Mouse (Mus musculus) liver, embryonic 14.5 days (tissue): Measurements from ENCODE around the gene Fat3. TPM values are rescaled to one million over a fixed set of nuclear protein-coding genes. Genes with fewer than 3 reads are reported as not detected.

Experiments used
- ATAC-seq: fragments of 200-750 bp; cut with Nextera tagmentation; 2 replicates; pipeline ENCODE4 v1.8.0; 2017; ENCODE audit warnings: moderate number of reproducible peaks, mild to moderate bottlenecking, moderate library complexity; ENCODE audit not compliant: insufficient read depth
- DNase-seq, 3 experiments: peaks; one replicate each; pipeline ENCODE4 v3.0.0-alpha.2; 2012 to 2013; ENCODE audit warnings: low read depth in 3 of 3, low spot score in 3 of 3
- H3K27ac ChIP-seq: fragments of 300-500 bp; sonication (generic); 2 replicates; pipeline ENCODE4 v1.5.1; 2014; ENCODE audit warnings: moderate library complexity, mild to moderate bottlenecking, control low read depth, inconsistent platforms
- H3K27me3 ChIP-seq: fragments of 300-500 bp; sonication (generic); 2 replicates; pipeline ENCODE4 v1.6.1; 2014; ENCODE audit warnings: mild to moderate bottlenecking, low read length, moderate library complexity; ENCODE audit not compliant: control insufficient read depth, insufficient read depth
- H3K36me3 ChIP-seq: fragments of 300-500 bp; sonication (generic); replicated peaks from 2 replicates; pipeline ENCODE4 v1.6.1; 2014; ENCODE audit warnings: low read depth; ENCODE audit not compliant: control insufficient read depth, insufficient read depth
- H3K4me1 ChIP-seq, 2 experiments: fragments of 200-500 bp in 1 of 2; fragments of 300-500 bp in 1 of 2; sonication (generic) in 1 of 2; replicated peaks; 2 replicates each; pipeline ENCODE4 v1.6.1; 2012 to 2014; ENCODE audit warnings: antibody characterized with exemption in 1 of 2, inconsistent platforms in 1 of 2, low read length in 1 of 2; ENCODE audit not compliant: control insufficient read depth in 2 of 2, insufficient read depth in 2 of 2
- H3K4me2 ChIP-seq: fragments of 300-500 bp; sonication (generic); 2 replicates; pipeline ENCODE4 v1.6.1; 2014; ENCODE audit warnings: low read depth, mild to moderate bottlenecking, control low read depth, moderate library complexity
- H3K4me3 ChIP-seq, 2 experiments: fragments of 200-500 bp in 1 of 2; fragments of 300-500 bp in 1 of 2; sonication (generic) in 1 of 2; 2 replicates each; pipeline ENCODE4 v1.5.1; 2012 to 2014; ENCODE audit warnings: low read depth in 2 of 2, low read length in 2 of 2, mild to moderate bottlenecking in 2 of 2, control low read depth in 1 of 2, inconsistent platforms in 1 of 2, moderate library complexity in 1 of 2; ENCODE audit not compliant: insufficient read depth in 1 of 2
- H3K9ac ChIP-seq: fragments of 300-500 bp; sonication (generic); replicated peaks from 2 replicates; pipeline ENCODE4 v1.6.1; 2014; ENCODE audit warnings: mild to moderate bottlenecking, control low read depth, moderate library complexity
- H3K9me3 ChIP-seq: fragments of 300-500 bp; sonication (generic); 2 replicates; pipeline ENCODE4 v1.6.1; 2016; ENCODE audit warnings: low read length, mixed read lengths; ENCODE audit not compliant: control insufficient read depth
- CTCF ChIP-seq: IDR thresholded peaks from 2 replicates; pipeline ENCODE4 v1.5.1; 2016; ENCODE audit warnings: antibody characterized with exemption, low read depth, control low read depth
- EP300 ChIP-seq: IDR thresholded peaks from 2 replicates; pipeline ENCODE4 v1.6.1; 2016; ENCODE audit warnings: antibody characterized with exemption, low read depth
- WGBS: fragments of 180-500 bp; shearing (Covaris S2); extraction: QIAGEN DNeasy Blood & Tissue Kit; methylation state at CpG from one replicate; pipeline ENCODE4 v1.1.7; 2014; ENCODE audit not compliant: insufficient replicate concordance; 5-methylcytosine and 5-hydroxymethylcytosine counted together
- polyA plus RNA-seq, 2 experiments: library from polyadenylated mRNA; depleted of rRNA in 1 of 2; stranded (reverse) in 1 of 2; unstranded in 1 of 2; fragments of >200 nt; fragmentation: Nextera tagmentation in 1 of 2; extraction: Ambion mirVana in 1 of 2; gene quantifications; 2 replicates each; pipeline versions ENCODE4 v1.2.1 to v1.2.3; 2012 to 2014

Fat3 gene
- polyA plus RNA-seq, 2 experiments, result 0.06 TPM; not detected in 1

GRCm38 (mm10) chr9:16485173-16485572 is 15.9 kb downstream of the Fat3 start:
- Histone ChIP-seq H3K4me2 (no peak overlapping the region), H3K27ac (no peak overlapping the region), H3K36me3 (no peaks in the 10 kb centered on the region), H3K4me3 (no peak overlapping the region), H3K27me3 (no peaks in the 10 kb centered on the region), H3K9me3 (no peaks in the 10 kb centered on the region), H3K9ac (no peak overlapping the region), H3K4me1 (peaks cover 0 to 5% of the 10 kb centered on the region in 2 experiments; a peak in 1 of 4 replicates)
- no peak for DNase-seq
- 40% methylated on average over 4 of the region's 4 CpGs for WGBS
- ATAC-seq, result no peak
- no peak for TF ChIP-seq CTCF
- TF ChIP-seq EP300, result no peak

- WGBS, result 44% methylated on average over 2 of the region's 2 CpGs
- H3K9me3 ChIP-seq, result no peaks in the 10 kb centered on the region
- no peak overlapping the region for H3K4me3 ChIP-seq
- ATAC-seq, result no peak
- H3K9ac ChIP-seq, result no peak overlapping the region
- H3K36me3 ChIP-seq, result no peaks in the 10 kb centered on the region
- TF ChIP-seq CTCF (no peak), EP300 (no peak)
- H3K27ac ChIP-seq, result no peak overlapping the region
- no peak for DNase-seq
- H3K4me2 ChIP-seq, result no peak overlapping the region
- no peaks in the 10 kb centered on the region for H3K27me3 ChIP-seq
- H3K4me1 ChIP-seq, result peaks cover 0 to 5% of the 10 kb centered on the region in 2 experiments; a peak in 1 of 4 replicates
Measured at GRCm38 (mm10) chr9:16484765-16485164, 16.3 kb downstream of the Fat3 start.

GRCm38 (mm10) chr9:16461491-16461890 is 39.6 kb downstream of the Fat3 start:
- no peaks in the 10 kb centered on the region for H3K27me3 ChIP-seq
- H3K4me1 ChIP-seq, result no peaks in the 10 kb centered on the region
- H3K4me3 ChIP-seq, result no peak overlapping the region
- DNase-seq, result no peak
- no peak overlapping the region for H3K27ac ChIP-seq
- no peak overlapping the region for H3K9ac ChIP-seq
- no peaks in the 10 kb centered on the region for H3K9me3 ChIP-seq
- H3K4me2 ChIP-seq, result no peak overlapping the region
- TF ChIP-seq EP300, result no peak
- H3K36me3 ChIP-seq, result no peaks in the 10 kb centered on the region
- ATAC-seq, result no peak
- 61% methylated on average over 3 of the region's 3 CpGs for WGBS

- Histone ChIP-seq H3K4me2 (no peak overlapping the region), H3K4me3 (no peak overlapping the region), H3K36me3 (no peaks in the 10 kb centered on the region), H3K27me3 (no peaks in the 10 kb centered on the region), H3K9ac (no peak overlapping the region), H3K27ac (no peak overlapping the region), H3K9me3 (no peaks in the 10 kb centered on the region), H3K4me1 (no peaks in the 10 kb centered on the region)
- TF ChIP-seq CTCF (no peak), EP300 (no peak)
- ATAC-seq (no peak), DNase-seq (no peak)
- 62% methylated on average over 2 of the region's 2 CpGs for WGBS
Measured at GRCm38 (mm10) chr9:16460591-16460990, 40.5 kb downstream of the Fat3 start.

- Histone ChIP-seq H3K27ac (no peak overlapping the region), H3K9me3 (no peaks in the 10 kb centered on the region), H3K9ac (no peak overlapping the region), H3K27me3 (no peaks in the 10 kb centered on the region), H3K4me2 (no peak overlapping the region), H3K4me1 (no peaks in the 10 kb centered on the region), H3K36me3 (no peaks in the 10 kb centered on the region), H3K4me3 (no peak overlapping the region)
- TF ChIP-seq CTCF, result no peak
- no peak for TF ChIP-seq EP300
- ATAC-seq (no peak), DNase-seq (no peak)
- 76% methylated on average over 4 of the region's 4 CpGs for WGBS
Measured at GRCm38 (mm10) chr9:16441930-16442329, 59.2 kb downstream of the Fat3 start.

- no peaks in the 10 kb centered on the region for H3K4me1 ChIP-seq
- H3K9me3 ChIP-seq, result no peaks in the 10 kb centered on the region
- H3K9ac ChIP-seq, result no peak overlapping the region
- DNase-seq (no peak), ATAC-seq (no peak)
- no peaks in the 10 kb centered on the region for H3K36me3 ChIP-seq
- H3K27ac ChIP-seq, result no peak overlapping the region
- H3K4me2 ChIP-seq, result no peak overlapping the region
- H3K27me3 ChIP-seq, result no peaks in the 10 kb centered on the region
- no peak for TF ChIP-seq CTCF
- no peak for TF ChIP-seq EP300
- WGBS, result 52% methylated on average over 6 of the region's 6 CpGs
- no peak overlapping the region for H3K4me3 ChIP-seq
Measured at GRCm38 (mm10) chr9:16440638-16441037, 60.4 kb downstream of the Fat3 start.
